Mouse (Mus musculus): ENCODE results near the gene Dars. TPM values are rescaled to one million over a fixed set of nuclear protein-coding genes. Genes with fewer than 3 reads are reported as not detected.
A peak's percentile ranks its signal among the peaks of the same experiment; 100 is the strongest.

The Dars gene
- polyA plus RNA-seq, 2 experiments from 2014 or later: 150 to 165 TPM

DNA sequence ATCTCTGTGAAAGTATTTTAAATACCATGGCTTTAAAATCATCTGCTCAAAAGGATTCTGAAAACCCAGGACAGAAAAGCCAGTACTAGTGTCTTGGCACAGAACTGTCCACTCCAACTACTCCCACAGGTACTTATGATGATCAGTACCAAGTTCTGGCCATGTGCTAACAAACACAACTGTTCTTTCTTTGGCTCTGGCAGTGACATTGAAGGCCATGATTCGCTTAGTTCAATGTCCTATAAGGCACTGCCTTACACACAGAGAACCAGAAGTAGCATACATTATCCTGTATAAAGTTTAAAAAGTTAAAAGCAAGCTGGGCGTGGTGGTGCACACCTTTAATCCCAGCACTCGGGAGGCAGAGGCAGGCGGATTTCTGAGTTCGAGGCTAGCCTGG, 6.0 kb downstream of the Dars start:
- no peak for ATAC-seq

- no peak for ATAC-seq
These were observed 10.3 kb downstream of the Dars start for GRCm38 (mm10) chr1:128406846-128407245.

- ATAC-seq: no peak
These were observed 11.5 kb downstream of the Dars start for GRCm38 (mm10) chr1:128405675-128406074.

DNA sequence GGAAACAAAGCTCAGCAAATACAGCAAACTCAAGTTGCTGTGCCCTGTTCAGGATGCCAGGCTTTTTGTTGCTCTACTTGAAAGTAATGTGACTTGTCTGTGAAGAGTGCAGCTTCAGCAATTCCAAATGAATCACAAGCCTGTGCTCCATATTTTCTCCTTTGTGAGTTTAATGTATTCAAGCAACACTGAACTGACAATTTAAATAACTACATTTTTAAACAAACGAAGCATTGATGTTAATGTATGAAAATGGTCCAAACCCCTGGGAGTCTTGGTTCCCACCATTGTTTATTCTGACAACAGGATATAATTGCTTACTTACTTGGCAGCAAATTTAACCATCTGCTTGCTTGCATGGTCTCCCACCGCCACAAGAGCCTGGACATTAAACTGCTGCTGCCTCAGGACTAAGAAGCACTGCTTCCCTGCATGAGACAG, 12.1 kb downstream of the Dars start:
- ATAC-seq: peak; percentile 37

GRCm38 (mm10) chr1:128400926-128401325, 16.2 kb downstream of the Dars start:
- ATAC-seq: no peak

DNA sequence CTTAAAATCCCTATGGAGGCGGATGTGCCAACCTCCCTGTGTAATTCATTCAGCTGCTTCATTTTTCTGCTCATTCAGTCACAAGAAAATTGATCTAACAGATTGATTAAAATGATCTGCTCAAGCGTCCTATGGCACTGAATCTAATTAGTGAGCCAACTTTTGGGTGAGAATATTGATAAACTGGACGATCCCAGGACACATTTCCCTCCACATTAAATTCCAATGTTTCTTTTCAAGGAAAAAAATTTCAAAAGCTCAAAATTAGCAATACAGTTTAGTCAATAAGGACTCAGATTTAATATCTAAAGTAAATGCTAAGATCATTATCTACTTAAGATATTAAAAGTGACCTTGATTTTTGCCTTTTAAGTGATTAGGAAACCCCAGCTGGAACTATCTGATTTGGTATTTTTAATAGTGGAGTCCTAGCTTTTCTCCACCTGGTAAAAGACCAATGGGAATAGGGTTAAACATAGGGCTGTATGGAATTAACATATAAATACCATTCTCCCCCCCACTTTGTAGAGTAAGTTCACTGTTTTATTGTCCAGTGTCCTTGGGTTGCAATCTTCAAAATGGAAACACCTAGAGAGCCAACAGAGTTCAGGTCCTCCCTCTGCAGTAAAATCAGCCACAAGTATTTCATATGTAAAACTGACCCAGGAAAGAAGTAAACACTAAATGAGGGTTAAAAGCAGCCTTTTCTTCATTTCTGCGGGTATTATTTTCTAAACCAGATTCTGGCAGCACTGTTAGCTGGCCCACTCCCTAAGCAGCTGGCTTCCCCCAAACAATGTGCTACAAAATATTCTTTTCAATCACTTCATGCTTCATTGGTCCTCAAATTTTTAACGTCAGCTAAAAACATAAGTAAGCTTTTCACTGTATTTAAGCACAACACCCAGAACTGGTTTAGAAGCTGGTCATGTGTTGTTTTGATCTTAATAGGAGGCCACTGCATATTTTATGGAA, 16.9 kb downstream of the Dars start:
- no peak for ATAC-seq

DNA sequence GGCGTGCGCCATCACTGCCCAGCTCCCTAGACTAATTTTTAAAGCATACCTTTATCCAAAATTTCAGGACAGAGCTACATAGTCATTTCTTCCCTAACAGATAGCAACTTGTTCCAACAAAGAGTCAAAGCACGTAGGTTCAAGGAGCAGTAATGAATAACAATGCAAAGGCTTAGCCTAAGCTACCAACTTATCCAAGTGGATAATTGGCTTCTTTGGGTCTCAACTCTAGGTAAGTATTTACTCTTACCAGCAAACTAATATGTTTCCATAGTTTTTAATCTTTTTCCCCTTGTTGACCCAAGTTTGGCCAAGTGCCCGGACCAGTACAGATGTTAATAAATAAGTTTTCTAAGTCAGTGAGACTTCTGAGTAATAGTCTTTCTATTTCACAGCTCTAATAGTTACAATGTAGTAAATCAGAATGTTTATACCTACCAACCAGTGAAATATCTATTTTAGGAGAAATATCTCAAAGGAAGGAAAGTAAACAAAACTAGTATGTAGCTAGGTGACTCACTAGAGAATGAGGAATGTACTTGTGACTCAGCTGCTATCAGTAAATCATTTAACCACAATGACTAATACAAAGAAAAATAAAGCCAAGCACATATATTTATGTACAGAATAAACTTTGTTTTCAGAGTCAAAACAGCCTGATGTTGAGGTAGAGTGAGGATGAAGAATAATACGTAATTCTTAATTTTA, 18.3 kb downstream of the Dars start:
- peak; percentile 94 for ATAC-seq

DNA sequence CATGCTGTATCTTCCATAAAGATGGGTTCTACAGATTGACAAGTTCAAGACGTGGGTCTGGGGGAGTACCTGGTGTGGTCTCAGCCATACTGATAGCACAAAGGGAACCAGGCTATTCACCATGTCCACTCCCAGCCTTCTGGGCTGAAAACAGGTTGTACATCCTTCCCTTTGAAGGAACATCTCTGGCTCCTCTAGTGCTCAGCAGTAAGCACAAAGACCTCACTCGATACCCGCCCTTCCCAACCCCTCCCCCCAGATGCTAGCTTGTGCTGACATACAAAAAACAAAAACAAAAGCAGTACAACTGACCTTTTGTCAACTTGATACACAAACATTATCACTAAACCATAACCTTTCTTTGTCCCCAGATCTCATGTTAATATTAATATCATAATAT, 22.5 kb downstream of the Dars start:
- ATAC-seq: no peak

GRCm38 (mm10) chr1:128392382-128392781, 24.8 kb downstream of the Dars start:
- ATAC-seq: no peak

DNA sequence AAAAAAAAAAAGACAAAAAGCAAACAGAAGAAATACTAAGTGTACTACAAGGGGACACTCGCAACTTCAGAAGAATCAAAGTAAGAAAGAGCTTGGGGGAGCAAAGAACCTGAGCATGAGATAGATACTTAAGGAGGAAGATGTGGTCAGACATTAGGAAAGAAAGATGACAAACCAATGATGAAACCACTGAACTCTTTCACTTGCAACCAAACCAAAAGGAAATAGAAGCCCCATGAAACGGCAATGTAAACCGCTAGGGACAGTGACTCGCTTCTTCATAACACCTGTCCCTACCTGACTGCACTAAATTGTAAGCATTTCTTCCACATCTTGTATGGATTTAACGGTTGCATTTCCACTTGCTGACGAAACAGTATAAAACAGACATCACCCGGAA, 30.7 kb downstream of the Dars start:
- ATAC-seq: peak; percentile 53

- ATAC-seq: no peak
These were observed 40.3 kb downstream of the Dars start for GRCm38 (mm10) chr1:128376841-128377240.

- ATAC-seq: peak; percentile 52
These were observed 44.9 kb downstream of the Dars start for GRCm38 (mm10) chr1:128372143-128372860.

- peak; percentile 86 for ATAC-seq
These were observed 48.3 kb downstream of the Dars start for GRCm38 (mm10) chr1:128368732-128369441.

- no peak for ATAC-seq
These were observed 56.6 kb downstream of the Dars start for GRCm38 (mm10) chr1:128360601-128361000.

DNA sequence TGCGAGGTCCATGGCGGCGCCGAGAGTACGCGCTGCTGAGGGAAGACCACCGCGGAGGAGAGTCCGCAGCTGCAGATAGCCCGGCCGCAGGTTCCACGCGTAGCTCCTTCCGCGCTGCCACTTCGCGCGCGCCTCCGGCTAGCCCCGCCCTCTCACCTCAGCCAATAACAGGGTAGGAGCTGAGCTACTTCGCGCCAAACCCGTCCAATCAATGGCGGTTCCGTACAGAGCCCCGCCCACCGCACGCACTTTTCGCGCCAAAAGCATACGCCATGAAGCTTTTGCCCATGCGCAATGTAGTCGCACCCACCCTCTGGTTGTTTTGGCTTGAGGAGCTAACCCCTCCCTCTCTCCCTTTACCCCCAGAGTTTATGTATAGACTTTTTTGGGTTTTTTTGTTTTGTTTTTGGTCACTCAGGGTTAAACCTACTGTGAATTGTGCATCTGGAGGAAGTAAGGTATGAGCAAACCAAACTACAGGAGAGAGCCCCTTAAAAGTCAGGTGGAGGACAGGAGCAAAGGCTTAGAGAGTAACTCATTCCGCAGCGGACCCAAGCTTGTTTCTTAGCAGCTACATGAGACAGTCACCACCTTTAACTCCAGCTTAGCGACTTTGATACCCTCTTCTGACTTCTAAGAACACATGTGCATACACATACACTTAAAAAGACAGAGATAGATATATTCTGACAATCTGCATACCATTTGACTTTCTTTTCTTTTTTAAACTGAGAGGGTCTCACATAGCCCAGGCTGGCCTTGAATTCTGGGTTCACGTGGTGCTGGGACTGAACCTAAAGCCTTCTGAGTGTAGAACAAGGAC, 57.4 kb downstream of the Dars start, which contains the start of gene Mcm6:
Gene Mcm6 (minus strand): TSS at position 111 of the 823 bp plus-strand sequence.
- ATAC-seq: peak; percentile 94

DNA sequence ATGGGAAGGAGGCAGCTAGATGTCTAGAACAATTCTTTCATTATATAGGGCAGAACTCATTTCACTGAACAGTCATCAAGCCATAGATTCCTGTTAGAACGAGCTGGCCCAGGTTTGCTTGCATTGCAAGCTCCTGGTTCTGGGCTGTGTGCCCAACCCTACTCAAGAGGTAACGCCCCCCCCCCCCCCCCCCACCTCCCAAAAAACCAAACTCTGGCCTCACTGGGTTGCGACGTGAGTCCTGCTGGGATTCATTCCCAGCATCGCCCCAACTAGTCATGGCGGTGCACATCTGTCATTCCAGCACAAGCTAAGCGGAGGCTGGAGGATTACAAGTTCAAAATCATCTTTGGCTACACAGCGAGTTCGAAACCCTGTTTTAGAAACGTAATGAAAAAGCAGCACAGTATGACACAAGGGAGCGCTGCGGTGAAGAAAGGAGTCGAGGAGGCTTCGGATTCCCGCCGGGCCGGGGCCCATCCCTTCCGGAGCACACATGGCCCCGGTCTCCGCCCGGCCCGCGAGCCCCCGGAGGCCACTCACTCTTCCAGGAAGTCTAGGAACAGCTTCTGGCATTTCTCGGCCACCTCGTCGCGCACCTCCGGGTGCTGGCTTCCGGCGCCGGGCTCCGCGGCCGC, 58.1 kb downstream of the Dars start:
- peak; percentile 51 for ATAC-seq

DNA sequence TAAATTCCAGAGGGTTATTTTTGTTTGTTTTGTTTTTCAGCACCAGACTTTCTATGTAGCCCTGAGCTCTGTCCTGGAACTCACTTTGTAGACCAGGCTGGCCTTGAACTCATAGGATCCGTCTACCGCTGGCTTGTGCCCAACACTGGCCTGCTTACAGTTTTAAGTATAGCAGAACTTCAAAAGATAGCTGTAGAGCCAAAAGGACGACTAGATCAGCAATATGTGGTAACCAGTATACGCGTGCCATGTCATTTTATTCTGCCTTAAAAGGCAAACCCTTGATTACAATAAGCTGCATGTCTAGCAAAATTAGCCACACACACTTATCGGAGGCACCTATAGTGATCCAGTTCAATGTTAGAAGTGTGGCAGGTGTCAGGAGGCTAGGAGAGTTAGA, 58.9 kb downstream of the Dars start:
- no peak for ATAC-seq

DNA sequence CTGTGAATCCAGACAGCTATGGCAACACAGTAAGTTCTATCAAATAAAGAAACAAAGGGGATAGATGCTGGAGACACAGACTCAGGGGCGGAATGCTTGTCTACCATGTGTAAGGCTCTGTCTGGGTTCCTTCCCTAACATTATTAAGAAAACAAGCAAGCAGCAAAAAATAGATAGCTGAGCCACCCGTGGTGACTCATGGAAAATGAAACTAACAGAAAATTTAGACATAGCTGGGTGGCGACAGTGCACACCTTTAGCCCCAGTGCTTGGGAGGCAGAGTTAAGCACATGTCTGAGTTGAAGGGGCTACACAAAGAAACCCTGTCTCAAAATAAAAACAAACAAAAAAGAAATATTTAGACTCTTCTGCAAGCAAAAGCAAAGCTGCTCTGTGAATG, 59.7 kb downstream of the Dars start:
- peak; percentile 26 for ATAC-seq

- ATAC-seq: no peak
These were observed 64.1 kb downstream of the Dars start for GRCm38 (mm10) chr1:128353092-128353491.

DNA sequence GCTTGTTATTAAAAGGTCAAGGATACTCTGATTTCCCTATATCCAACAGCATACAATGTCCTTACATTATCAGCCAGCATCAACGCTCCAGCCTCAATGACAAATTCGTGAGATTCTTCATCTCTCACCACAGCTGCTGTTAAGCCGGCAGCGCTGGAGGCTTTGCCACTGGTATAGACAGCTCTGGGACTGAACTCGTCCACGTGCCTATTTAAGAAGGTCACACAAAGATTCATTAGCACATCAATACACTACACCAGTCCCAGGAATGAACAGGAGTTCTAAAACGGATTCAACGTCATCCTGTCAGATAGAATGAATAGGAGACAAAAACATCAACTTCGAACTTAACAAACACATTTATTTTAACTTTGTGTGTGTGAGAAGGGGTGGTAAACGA, 72.9 kb downstream of the Dars start:
- ATAC-seq: no peak
